Mouse (Mus musculus) lung, postnatal 10 days (tissue): ENCODE measurements around the gene Tspan2.

Experiments used
- DNase-seq: peaks from one replicate; pipeline ENCODE4 v3.0.0; 2021

Gene Tspan2

GRCm38 (mm10) chr3:102735031-102735558 lies 766 bp downstream of the Tspan2 start:
- DNase-seq: peak; percentile 73

GRCm38 (mm10) chr3:102735638-102736037 lies 1.3 kb downstream of the Tspan2 start:
- no peak for DNase-seq

GRCm38 (mm10) chr3:102736436-102736835 lies 2.1 kb downstream of the Tspan2 start:
- DNase-seq: no peak

- DNase-seq: no peak
These were observed 2.8 kb downstream of the Tspan2 start for GRCm38 (mm10) chr3:102737106-102737505.

- peak; percentile 57 for DNase-seq
These were observed 4.0 kb downstream of the Tspan2 start for GRCm38 (mm10) chr3:102738161-102738901.

- DNase-seq: no peak
These were observed 4.6 kb downstream of the Tspan2 start for GRCm38 (mm10) chr3:102738926-102739325.

GRCm38 (mm10) chr3:102742725-102743124 lies 8.4 kb downstream of the Tspan2 start:
- no peak for DNase-seq

- peak; percentile 56 for DNase-seq
These were observed 8.9 kb downstream of the Tspan2 start for GRCm38 (mm10) chr3:102743202-102743601.

GRCm38 (mm10) chr3:102743781-102744471 lies 9.6 kb downstream of the Tspan2 start:
- no peak for DNase-seq

GRCm38 (mm10) chr3:102744657-102745056 lies 10.3 kb downstream of the Tspan2 start:
- peak; percentile 37 for DNase-seq

- no peak for DNase-seq
These were observed 11.8 kb downstream of the Tspan2 start for GRCm38 (mm10) chr3:102746174-102746573.

- DNase-seq: no peak
These were observed 13.7 kb downstream of the Tspan2 start for GRCm38 (mm10) chr3:102748038-102748437.

- DNase-seq: no peak
These were observed 14.4 kb downstream of the Tspan2 start for GRCm38 (mm10) chr3:102748686-102749085.

- DNase-seq: peak; percentile 44
These were observed 16.8 kb downstream of the Tspan2 start for GRCm38 (mm10) chr3:102751136-102751535.

- DNase-seq: no peak
These were observed 17.2 kb downstream of the Tspan2 start for GRCm38 (mm10) chr3:102751536-102751935.

- DNase-seq: no peak
These were observed 17.7 kb downstream of the Tspan2 start for GRCm38 (mm10) chr3:102752053-102752452.

GRCm38 (mm10) chr3:102752457-102752856 lies 18.1 kb downstream of the Tspan2 start:
- DNase-seq: no peak

- peak; percentile 33 for DNase-seq
These were observed 21.5 kb downstream of the Tspan2 start for GRCm38 (mm10) chr3:102755801-102756200.

GRCm38 (mm10) chr3:102757019-102757418 lies 22.7 kb downstream of the Tspan2 start:
- DNase-seq: no peak

GRCm38 (mm10) chr3:102760236-102760635 lies 25.9 kb downstream of the Tspan2 start:
- DNase-seq: no peak

GRCm38 (mm10) chr3:102762388-102762787 lies 28.1 kb downstream of the Tspan2 start:
- DNase-seq: no peak

- no peak for DNase-seq
These were observed 29.5 kb downstream of the Tspan2 start for GRCm38 (mm10) chr3:102763713-102764400.

GRCm38 (mm10) chr3:102764850-102765249 lies 30.5 kb downstream of the Tspan2 start:
- DNase-seq: no peak
